Mouse (Mus musculus) common myeloid progenitor, adult 5-6 weeks (primary cell): ENCODE results near the gene Plpp1. TPM values are rescaled to one million over a fixed set of nuclear protein-coding genes. Genes with fewer than 3 reads are reported as not detected.

Experiments
- ATAC-seq: replicated peaks from 2 replicates; pipeline ENCODE4 v1.8.0; 2016; ENCODE audit warnings: low read depth, mild to moderate bottlenecking, moderate TSS enrichment, inconsistent platforms; ENCODE audit not compliant: poor library complexity, severe bottlenecking
- total RNA-seq: library from RNA; stranded (forward); fragments of 200-1000, 187-1606 nt; gene quantifications from 2 replicates; pipeline ENCODE4 v1.2.3, GENCODE M21; 2017

Plpp1 gene
- total RNA-seq, 1 experiment from 2014 or later = 3.6 TPM

DNA sequence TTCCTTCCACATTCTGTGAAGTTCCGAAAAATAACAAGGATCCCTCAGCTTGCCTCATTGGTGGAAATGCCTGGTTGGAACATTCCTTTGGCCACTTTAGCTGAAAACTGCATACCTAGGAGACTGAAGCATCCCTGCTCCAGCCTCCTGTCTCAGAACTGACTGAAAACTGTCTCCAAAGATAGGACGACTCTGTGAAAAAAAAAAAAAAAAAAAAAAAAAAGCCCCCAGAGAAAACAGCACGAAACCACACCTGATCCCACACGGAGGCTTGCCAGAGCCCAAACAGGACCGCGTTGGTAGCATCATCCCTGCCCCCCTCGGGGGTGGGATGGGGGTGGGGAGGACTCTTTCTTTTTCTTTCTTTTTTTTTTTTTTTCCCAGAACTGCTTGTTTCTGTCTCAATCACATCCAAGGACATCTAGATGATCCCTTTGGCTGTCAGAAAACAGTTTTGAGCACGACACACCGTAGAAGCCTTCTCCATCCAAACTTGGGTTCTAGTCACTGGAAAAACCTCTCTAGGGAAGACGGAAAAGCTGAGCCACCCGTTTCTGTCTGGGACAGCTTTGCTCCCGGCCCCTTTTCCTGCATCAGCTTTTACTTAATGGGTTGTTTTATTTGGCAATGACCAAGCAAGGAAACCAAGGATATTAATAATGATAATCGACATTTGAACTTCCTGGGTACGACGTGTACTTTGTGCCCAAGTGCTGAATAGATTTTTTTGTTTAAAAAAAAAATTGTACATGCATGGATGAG lies 29.0 kb upstream of the Plpp1 start:
- no peak for ATAC-seq

DNA sequence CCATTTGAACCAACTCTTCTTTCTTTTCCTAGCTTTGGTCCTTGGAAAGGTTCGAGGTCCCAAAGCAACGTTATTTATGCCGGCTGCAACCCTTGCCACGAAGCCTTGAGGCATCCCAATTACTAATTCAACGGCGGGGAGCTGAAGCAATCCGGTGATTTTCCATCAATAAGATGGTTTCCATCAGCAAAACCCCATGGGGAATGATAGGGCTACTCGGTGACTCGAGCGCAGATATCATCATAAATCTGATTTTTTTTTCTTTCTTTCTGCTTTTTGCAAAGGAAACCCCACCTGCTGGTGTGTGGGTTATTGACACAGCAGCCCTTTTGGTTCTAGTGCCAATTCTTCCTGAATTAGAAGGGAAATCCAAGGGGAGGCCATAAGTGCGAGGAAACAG lies 28.3 kb upstream of the Plpp1 start:
- no peak for ATAC-seq

DNA sequence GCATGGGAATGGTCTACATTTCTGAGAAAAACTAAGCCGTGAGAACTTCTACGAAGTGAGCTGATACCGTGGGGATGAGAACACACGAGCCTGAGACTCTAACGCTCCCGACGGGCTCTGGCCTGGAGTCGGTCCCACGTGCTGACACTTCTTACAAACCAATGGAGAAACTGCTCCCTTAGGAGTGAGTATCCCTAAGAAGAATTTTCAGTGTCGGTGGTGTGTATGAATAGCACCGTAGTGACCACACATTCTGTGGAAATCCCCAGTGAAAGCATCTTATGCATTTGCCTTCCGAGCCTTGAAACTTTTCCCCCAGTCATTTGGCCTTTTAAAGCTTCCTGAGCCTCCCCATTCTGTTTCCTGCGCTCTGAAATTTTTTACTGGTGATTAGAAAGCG lies 27.7 kb upstream of the Plpp1 start:
- ATAC-seq = no peak

DNA sequence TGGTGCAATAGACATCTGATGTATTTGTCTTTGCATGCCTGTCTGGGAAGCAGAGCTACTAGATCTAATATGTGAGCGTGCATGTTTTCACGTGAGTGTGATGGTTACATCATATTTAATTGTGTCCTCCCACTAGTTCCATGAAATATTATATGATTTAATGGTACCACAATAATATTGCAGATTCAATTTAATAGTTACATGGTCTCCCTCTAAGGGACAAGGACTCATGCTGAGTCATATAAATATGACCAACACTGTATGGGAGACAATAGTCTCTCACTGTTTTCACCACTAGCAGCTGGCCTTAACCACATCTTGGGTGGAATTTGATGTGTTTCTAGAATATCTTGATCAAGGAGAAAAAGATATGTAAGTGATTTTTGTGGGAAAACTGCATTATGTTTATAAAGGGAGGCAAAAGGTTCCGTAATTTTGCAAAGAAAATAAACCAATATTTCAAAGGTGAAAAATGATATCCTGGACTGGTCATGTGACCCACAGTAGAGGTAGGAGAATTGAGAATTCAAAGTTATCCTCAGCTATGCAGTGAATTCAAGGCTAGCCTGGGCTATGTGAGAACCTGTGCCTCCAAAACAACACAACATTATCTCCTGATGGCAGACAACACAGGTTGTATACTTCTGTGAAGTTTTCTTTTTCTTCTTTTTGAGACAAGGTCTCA lies 26.5 kb upstream of the Plpp1 start:
- no peak for ATAC-seq

DNA sequence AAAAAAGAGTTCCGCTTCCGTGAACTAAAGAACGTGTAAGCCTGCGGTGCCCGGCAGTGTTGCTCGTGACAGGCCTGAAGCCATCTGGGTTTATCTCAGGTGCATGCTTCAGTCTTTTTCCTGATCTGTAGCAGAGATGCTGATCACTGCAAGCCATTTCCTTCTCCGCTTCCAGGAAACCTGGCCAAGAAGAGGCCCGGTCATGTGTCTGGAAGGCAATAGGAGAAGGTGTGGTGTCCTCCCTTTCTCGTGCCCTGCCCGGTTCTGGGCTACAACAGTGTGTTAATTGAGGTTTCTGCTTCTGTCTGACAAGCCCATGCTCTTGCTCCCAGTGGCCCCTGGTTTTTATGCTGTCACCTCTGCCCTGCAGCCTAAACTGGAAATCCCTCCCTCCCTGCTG lies 24.7 kb upstream of the Plpp1 start:
- ATAC-seq = no peak

DNA sequence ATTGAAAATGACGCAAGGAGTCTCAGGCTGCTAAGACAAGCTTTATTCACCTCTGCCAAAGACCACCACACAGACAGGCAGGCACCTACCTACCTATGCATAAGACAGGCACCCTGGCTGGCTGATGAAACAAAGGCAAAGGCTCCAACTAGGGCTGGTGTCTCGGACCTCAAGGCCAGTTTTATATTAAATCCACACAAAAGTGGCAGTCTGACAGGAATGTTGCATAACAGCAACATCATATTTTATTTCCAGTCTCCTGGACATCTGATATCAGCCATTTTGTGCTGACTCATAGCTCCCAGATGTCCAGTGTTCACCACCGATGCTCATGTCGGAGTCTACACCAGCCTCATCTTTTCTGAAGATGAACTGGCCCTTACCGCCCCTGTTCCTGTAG lies 22.2 kb upstream of the Plpp1 start:
- no peak for ATAC-seq

DNA sequence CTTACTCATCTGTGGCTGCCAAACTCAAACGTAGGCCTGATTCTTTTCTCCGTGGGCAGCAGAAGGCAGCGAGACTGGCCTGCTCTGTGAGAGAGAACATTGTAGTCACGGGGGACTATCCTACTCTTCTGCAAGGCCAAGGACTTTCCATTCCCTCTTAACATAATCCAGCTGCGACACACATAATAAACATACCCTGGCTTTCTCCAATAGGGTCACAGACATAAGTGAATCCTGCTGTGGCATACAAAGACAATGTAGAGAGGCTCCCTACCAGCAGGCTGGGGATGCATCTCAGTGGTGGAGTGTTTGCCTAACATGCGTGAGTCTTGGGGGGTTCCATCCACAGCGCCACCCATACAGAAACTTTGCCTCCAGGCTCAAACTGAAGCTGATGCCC lies 15.3 kb upstream of the Plpp1 start:
- ATAC-seq = no peak

DNA sequence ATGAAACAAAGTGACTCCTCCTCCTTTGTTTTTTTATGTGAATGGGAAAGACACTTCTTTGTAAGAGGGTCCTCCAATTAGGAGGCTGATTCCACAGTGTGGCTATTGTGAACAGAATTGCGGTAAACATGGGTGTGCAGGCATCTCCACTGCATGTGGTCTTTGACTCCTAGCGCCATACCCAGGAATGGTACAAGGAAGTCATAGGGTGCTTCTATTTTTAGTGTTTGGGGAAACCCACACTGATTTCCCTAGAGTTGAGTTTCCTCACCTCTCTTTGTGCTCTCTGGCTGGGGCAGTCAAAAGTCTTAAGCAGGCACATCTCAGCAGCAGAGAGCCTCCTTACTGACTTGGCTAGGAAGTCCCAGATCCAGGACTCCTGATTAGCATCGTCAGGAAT lies 14.4 kb upstream of the Plpp1 start:
- ATAC-seq = no peak

DNA sequence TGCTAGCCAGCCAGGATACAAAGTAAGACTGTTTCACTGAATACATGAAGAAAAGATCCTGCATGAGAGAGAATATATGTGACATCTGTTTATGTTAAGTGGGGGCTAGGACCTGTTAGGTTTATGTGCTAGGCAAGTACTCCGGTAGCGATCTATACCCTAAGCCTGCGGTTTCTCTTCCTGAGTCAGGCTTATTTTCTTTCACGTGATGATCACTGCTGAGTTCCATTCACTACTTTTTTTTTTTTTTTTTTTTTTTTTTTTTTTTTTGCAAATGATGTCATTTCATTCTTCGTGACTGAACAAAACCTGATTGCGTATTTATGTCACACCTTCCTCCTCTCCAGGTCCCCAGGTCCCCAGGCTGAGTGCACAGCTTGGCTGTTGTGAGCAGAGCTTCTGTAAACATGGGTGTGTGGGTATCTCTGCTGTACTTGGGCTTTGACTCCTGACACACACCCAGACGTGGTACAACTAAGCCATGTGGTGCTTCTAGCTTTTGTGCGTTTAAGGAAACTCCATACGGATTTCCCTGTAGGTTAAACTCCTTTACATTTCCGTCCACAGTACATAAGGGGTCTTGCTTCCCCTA lies 13.6 kb upstream of the Plpp1 start:
- ATAC-seq = no peak

DNA sequence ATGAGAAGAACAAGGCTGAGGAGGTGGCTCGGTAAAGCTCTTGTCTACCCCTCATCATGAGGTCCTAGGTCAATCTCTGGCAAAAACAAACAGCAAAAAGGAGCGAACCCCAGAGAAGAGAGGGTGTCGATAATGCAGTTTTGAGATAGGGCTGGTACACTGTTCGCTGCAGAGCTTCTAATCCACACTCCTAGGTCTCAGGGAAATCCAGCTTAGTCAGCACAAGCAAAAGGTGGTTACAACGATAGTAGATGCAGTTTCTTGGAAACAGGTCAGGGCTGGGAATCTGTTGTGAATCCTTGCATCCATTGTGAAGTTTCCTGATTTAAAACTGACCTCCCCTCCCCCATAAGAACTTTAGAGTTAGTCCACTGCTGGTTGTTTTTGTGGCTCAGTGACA lies 9.8 kb upstream of the Plpp1 start:
- no peak for ATAC-seq

DNA sequence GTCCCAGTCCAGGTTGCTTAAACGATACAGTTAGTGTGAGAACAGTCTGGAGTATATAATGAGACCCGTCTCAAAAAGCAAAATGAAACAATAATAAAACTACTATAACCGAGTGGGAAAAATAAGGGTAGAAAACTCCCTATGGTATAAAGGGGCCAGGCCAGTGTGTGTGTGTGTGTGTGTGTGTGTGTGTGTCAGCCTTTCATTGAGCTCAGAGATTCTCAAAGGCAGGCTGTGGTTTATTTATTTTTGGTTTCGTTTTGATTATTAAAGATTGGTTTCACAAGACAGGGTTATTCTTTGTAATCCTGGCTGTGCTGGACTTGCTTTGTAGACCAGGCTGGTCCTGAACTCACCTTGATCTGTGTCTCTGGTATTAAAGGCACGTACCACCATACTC lies 8.7 kb upstream of the Plpp1 start:
- ATAC-seq = no peak

DNA sequence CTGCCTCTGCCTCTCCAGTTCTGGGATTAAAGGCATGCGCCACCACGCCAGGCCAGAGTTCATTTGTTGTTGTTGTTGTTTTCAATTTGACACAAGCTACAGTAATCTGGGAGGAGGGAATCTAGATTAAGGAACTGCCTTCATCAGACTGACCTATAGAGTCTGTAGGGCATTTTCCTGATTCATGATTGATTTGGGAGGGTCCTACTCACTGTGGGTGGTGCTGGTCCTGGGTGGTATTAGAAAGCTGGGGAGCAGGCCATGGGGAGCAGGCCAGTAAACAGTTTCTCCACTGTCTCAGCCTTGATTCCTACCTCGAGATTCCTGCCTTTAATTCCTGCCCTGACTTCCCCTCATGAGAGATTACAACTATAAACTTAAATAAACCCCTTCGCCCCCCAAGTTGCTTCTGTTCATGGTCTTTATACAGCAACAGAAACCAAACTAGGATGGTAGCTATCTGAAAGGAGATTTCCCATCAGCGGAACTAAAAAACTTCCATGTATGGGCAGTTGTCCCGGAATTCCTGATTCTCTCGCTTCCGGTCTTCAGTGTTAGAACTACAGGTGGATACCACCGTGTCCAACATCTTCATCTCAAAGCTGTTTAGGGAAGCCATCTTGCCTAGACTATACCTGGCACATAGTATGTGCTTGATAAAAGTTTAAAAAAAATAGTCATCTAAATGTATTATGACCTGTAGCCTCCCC lies 2.2 kb upstream of the Plpp1 start:
- no peak for ATAC-seq

DNA sequence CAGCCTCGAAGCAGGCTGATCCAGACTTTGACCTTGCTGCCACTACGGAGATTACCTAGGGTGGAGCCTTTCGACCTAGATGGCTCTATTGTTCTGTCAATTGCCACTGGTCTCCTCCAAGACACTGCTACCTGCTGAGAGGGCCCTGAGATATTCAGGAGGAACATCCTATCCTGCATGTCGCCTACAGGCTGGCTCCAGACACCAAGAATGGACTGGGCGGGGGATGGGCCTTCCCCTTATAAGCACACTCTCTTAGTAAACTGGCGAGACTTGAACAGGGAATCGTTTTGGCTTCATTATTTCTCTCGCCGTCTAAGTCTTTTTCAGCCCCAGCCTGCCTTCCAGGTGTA lies 1.7 kb upstream of the Plpp1 start:
- ATAC-seq = no peak

DNA sequence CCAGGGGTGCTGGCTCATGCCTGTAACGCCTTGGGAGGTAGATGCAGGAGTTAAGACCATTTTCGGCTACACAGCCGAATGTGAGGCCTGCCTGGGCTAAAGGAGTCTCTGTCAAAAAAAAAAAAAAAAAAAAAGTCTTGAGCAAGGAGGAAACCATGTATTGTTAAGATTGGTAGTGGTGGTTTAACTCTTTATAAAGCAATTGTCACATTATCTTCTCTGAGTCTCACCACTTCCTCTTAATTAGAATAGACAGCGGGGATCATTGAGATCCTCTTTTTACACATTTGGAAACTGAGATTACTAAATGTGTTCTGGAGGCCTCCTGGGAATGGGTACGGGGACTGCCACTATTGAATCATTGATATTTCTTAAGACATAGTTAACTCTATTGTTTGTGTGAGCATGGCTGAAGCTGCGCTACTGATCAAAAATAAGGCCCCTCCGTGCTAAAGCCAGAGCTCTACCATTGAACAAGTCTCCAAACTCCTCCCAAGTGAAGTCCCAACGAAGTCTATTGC lies 811 bp upstream of the Plpp1 start:
- peak; percentile 76 for ATAC-seq

DNA sequence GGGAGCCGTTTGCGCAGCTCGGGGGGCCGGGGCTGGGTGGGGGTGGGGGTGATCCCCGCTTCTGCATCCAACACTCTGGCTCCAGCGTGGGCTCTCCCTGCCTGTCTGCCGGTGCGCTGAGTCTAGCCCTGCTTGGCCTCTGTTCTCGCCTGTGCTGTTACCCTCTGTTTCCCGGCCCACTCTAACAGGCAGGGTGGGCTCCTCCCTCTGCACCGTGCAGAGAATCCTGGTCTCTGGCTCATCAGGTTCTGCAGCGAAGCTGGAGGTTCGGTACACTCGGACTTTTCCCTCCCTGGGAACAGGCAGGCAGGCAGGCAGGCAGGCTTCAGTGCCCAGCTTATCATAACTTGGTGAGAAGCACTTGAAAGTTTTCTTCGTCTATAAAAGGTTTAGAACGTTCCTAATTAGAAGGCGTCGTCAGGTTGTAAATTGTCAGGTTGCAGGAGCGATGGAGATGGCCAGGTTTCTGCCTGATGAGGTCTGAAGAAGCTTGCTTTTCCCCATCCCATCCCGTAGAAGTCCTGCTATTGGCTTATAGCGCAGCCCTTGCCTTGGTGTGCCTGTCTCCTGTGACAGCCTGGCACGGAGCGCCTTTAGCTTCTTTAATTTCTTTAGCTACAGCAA lies 901 bp downstream of the Plpp1 start:
- 0 out of 2 replicates have a peak, but pooled peaks have one; percentile 21 for ATAC-seq

DNA sequence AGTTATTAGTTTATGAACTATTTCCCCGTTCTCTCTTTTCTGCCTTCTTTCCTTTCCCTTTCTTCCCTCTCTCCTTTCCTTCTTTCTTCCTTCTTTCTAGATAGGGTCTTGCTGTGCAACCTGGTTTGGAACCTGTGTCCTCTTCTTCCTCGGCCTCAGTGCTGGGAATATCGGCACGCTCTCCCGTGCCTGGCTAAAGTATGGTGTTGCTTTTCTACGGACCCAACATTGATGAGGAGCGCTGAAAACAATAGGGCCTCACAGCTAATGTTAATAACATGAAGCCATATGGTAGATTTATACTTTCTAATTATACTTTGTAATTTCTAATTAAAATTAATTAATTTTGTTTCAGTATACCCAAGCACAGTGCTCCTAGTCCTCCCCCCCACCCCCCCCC lies 2.5 kb downstream of the Plpp1 start:
- ATAC-seq = no peak

DNA sequence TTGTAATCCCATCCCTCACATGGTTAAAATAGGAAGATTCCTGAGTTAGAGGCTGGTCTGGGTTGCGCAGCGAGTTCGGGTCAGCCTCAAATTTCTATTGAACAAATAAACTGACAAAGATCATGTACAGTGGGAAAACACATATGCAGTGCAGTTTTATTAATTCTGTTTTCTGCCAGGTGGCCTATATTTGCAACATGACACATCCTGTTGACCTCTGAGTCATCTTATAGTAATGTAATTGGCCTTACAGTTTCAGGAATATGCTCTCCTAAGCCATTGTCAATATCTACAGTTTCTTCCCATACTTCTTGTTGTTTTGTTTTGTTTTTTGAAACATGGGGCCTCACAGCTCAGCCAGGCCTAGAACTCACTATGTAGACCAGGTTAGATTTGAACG lies 3.1 kb downstream of the Plpp1 start:
- ATAC-seq = no peak

DNA sequence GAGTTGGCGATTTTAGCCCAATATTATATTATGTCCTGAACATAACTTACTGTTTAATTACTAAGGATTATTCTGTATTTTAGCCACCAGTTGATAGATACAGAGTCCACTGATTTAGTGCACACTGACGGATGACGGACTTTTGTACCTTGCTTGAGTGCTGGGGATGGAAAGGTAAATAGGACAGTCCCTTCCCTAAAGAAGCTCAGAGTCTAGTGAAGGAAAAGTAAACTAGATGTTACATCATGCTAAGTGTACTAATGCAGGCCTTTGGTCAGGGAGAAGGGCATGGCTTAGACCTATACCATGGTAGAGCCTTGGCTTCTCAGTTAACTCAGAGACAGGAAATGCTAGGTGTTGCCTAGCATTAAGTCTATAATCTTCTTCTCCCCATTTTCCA lies 4.9 kb downstream of the Plpp1 start:
- no peak for ATAC-seq

DNA sequence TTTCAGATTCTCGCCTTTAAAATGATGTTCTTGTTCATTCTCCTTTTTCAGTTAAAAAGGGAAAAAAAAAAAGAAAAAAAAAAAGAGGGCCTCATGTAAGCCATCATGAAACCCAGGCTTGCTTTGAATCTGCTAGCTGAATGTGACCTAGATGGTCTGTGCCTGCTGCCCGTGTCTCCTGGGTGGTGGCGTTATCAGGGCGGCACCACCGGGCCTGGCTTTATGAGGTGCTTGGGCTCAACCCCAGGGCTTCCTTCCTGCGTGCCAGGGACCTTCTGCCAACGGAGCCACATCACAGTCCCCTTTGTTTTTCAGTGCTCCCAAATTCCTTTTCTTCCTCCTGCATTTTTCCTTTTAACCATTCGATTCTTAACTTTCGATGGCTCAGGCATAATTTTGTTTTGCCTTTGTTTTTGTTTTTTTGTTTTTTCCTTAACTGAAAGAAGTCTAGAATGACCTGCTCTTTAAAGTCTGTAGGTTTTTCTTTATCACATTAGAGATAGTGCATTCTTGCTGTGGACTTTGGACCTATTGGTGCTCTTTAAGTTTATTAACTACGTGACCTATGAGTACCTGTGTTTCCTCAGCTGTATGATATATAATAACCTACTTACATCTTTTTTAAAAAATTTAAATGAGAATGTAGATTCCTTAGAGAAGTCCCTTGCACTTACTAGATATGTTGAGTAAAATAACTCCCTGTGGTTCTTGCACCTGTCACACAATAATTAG lies 7.5 kb downstream of the Plpp1 start:
- peak; percentile 68; the same call in 1 of the 2 replicates for ATAC-seq
